Mouse (Mus musculus): ENCODE data around the gene Galnt12. TPM values are rescaled to one million over a fixed set of nuclear protein-coding genes. Genes with fewer than 3 reads are reported as not detected.
A peak's percentile ranks its signal among the peaks of the same experiment; 100 is the strongest.
"Not testable (repeated sequence)": the region's sequence is repeated elsewhere in the genome, so short reads cannot be mapped to it uniquely, and the experiment has no call there.

Gene Galnt12
- under 1 TPM; 0.74 to 0.77 TPM for total RNA-seq (2021)
- long read RNA-seq, partial matches to known transcripts = 0 of 1 reads
- long read RNA-seq, other reads (novel, unspliced or antisense) = 0 of 1 reads

- DNase-seq (ENCODE audit: low spot score in 2 of 2) = peak; percentile 32 to 36
Measured at GRCm38 (mm10) chr4:47091493-47092386, at the start of gene Galnt12. Gene Galnt12, plus strand, starts transcription at chr4:47091909.

GRCm38 (mm10) chr4:47043866-47044265 is 47.8 kb upstream of the Galnt12 start:
- DNase-seq (ENCODE audit: low spot score in 2 of 2) = no peak

GRCm38 (mm10) chr4:47046974-47047373 is 44.7 kb upstream of the Galnt12 start:
- no peak for DNase-seq (ENCODE audit: low spot score in 2 of 2)

DNA sequence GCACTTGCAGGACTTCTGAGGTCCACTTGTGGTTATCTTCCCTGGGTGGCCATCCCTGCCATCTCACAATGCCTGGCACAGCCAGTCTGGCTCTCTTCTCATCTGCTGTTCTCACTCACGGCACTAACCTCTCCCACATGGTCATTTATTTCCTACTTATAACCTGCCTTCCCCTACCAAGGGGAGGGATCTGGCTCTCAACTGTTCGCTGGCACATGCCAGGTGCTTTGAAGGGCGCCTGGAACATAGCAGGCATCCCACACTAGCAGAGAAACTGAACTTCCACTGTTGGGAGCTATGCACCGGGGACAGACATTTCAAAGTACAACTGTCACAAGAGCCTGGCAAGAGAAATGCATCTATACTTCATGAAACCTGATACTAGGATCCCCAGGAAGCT is 43.9 kb upstream of the Galnt12 start:
- no peak for DNase-seq (ENCODE audit: low spot score in 2 of 2)

- DNase-seq (ENCODE audit: low spot score in 2 of 2) = no peak
Measured at GRCm38 (mm10) chr4:47049216-47049615, 42.5 kb upstream of the Galnt12 start.

DNA sequence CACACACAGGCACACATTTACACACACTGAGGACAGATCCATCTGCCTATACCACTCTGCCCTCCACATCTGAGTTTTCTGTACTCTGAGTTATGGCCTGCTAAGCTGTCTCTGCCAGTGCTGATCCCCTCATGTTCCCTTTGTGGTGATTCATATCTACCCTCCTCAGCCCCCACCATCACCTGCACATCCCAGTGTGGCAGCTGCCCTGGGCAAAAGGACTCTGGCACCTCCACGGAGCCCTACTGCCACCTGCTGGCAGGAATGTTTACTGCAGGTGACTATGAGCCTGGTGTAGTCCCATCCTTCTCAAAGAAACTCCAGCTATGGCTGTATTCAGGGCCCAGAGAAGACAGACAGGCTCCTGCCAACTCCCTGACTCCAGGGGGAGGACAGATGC is 41.5 kb upstream of the Galnt12 start:
- DNase-seq (ENCODE audit: low spot score in 2 of 2) = peak; percentile 83 to 93

GRCm38 (mm10) chr4:47050642-47051381 is 40.9 kb upstream of the Galnt12 start:
- no peak for DNase-seq (ENCODE audit: low spot score in 2 of 2)

DNA sequence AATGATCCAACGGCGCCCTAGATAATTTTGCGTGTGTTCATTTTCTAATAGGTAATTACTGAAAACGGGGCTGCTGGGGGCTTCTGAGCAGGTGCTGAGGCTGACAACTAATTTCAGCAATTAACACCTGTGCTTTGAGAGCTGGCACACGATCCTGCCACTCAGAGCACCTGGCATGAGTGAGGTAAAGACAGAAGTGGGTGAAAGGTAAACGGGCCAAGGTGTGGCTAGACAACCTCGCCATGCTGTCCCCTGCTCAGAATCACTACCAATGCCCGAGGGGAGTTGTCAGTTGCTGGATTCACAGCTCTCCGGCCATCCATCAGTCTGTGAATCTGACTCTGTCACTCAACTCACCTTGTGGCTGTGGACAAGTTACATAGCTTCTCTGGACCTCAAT is 39.8 kb upstream of the Galnt12 start:
- DNase-seq (ENCODE audit: low spot score in 2 of 2) = no peak

GRCm38 (mm10) chr4:47055170-47055569 is 36.5 kb upstream of the Galnt12 start:
- not testable (repeated sequence) for DNase-seq (ENCODE audit: low spot score in 2 of 2)

- DNase-seq (ENCODE audit: low spot score in 2 of 2) = no peak
Measured at GRCm38 (mm10) chr4:47055570-47056080, 36.1 kb upstream of the Galnt12 start.

GRCm38 (mm10) chr4:47056791-47057509 is 34.8 kb upstream of the Galnt12 start, which contains the start of gene Anks6:
Gene Anks6, minus strand, starts transcription at chr4:47057427.
- peak; percentile 58 to 84 for DNase-seq (ENCODE audit: low spot score in 2 of 2)

DNA sequence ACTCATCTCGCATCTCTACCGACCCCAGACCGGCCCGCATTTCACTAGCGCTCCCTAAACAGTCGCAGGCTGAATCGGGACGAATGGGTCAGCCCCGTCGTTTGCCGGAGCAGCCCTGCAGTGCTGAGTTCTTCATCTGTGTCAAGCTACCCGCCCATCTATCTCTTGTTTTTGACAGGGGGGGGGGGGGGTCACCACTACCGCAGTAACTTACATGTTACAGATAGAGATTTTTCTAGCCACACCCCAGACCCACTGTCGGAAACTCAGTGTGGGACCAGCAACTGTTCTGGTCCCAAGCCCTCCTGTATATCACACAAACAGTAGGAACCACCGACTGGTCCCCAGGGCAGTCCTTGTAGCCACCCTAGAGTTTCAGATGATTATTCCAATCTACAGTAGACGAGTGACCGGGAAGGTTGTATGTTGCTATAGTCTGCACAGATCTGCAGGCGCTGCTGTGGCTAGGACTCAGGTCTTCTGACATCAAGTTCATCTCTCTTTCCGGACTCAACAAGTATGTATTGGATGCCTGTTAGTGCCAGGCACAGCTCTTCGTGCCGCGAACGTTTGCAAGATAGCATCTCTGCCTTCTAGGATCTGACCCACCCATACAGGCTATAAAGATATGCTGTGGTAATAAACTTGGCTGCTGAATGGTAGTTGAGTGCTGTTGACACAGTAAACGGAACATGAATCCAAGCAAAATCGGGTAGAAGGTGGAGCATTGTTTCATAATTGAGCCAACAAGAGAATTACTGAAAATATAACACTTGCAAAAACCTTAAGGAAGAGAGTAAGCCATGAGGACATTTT is 34.0 kb upstream of the Galnt12 start:
- DNase-seq (ENCODE audit: low spot score in 2 of 2) = no peak

DNA sequence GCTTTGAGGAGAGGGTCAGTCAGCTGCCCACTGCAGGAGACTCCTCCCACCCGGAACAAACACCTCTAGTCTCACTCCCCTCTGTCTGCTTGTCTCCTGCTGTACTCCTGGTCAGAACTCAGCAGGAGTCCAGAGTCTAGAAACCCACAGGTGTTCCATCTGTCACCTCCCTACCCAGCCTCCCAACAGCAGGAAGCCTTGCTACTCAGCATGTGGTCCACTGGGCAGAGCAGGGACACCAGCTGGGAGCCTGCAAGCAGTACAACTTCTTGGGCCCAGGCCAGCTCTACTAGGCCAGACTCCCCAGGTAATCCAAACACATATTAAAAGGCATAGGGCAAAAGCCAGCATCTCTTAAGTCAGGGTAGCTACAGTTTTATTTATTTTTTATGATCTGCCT is 30.8 kb upstream of the Galnt12 start:
- no peak for DNase-seq (ENCODE audit: low spot score in 2 of 2)

GRCm38 (mm10) chr4:47075054-47075453 is 16.7 kb upstream of the Galnt12 start:
- no peak for DNase-seq (ENCODE audit: low spot score in 2 of 2)

DNA sequence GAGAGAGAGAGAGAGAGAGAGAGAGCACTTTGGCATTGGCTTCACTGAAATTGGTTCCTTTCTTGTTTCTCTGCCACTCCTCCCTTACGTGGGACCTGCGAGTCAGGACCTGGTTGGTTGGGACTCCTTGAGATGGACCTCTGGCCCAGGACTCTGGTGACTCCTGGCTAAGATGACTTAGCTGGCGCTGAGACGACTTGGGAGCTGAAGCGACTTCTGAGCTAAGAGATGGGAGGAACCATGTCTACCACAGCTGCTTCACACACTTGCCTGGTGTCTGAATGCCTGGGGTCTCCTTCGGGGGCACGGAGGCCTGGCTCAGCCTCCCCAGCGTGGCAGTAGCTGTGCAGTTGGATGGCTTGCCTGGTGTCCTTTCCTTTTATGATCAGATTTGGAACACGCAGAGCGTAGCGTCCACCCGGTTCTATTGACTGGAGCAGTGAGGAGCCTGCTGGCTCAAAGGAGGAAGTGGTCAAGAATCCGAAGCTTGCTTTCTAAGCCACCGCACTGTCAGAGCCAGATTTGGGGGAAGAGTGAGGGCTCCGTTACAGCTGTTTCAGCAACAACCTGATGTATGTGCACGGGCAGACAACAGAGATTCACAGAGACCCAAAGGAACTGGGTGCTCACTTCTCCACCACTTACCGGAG is 11.6 kb upstream of the Galnt12 start:
- DNase-seq (ENCODE audit: low spot score in 2 of 2) = no peak

GRCm38 (mm10) chr4:47080647-47081010 is 11.1 kb upstream of the Galnt12 start:
- no peak for DNase-seq (ENCODE audit: low spot score in 2 of 2)

GRCm38 (mm10) chr4:47083824-47084223 is 7.9 kb upstream of the Galnt12 start:
- DNase-seq (ENCODE audit: low spot score in 2 of 2) = no peak

DNA sequence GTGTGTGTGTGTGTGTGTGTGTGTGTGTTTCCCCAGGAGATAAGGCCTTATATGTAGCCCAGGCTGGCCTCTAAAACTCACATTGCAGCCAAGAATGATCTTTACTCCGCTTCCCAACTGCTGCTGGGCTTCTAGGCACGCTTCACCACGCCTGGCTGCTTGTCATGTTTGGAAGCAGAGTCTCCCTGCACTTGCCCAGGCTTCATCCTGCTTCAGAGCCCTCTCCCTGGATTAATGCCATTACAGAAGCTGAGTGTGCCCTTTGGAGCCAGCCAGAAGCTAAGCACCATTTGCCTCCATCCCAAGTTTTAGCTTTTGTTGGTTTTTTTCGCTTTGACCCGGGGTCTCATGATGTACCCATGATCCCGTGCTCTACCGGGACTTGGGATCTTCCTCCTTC is 3.0 kb upstream of the Galnt12 start:
- DNase-seq (ENCODE audit: low spot score in 2 of 2) = no peak

- DNase-seq (ENCODE audit: low spot score in 2 of 2) = no peak
Measured at GRCm38 (mm10) chr4:47092387-47093021, 795 bp downstream of the Galnt12 start.
